Mouse (Mus musculus): ENCODE measurements around the gene Mtmr12.

The Mtmr12 gene

DNA sequence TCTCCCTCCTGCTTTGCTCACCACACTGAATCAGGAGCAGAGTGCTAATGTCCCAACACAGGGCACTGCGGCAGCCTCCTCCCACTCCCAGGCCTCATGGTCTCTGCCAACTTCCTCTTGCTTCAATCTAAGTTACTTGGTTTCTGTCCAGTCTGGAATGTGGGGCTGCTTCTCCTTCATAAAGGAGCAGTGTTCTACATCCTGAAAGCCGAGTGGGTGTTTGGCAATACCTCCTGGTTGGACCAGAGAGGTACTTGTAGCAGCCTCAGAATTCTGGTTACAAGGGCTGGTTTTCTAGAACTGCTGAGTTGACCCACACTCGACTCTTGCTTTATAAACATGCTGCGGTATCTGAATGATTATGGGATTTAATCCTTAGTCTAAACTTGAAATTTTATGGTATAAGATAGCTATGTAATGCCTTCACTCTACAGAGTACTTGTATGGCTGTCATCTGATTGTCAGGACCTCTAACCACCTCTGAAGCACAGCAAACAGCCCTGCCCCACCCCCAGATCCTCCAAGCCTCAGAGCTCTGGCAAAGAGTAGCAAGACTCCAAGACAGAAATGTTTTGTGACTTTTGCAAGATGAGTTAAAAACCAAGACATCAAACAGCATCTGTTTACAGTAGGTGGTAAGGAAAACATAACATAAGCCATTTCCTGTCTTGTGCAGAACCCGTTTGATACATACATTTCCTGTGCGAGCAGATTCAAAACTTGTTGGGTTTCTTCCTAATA lies 80.1 kb downstream of the Mtmr12 start:
- peak; percentile 29 to 42 for DNase-seq

- DNase-seq, result no peak
Observed at GRCm38 (mm10) chr15:12285535-12285809, 80.6 kb downstream of the Mtmr12 start.

GRCm38 (mm10) chr15:12290330-12290729 lies 85.5 kb downstream of the Mtmr12 start:
- DNase-seq, result no peak

GRCm38 (mm10) chr15:12291757-12292156 lies 86.9 kb downstream of the Mtmr12 start:
- no peak for DNase-seq

GRCm38 (mm10) chr15:12296228-12296627 lies 91.4 kb downstream of the Mtmr12 start:
- no peak for DNase-seq

GRCm38 (mm10) chr15:12298231-12298737 lies 93.5 kb downstream of the Mtmr12 start:
- no peak for DNase-seq

DNA sequence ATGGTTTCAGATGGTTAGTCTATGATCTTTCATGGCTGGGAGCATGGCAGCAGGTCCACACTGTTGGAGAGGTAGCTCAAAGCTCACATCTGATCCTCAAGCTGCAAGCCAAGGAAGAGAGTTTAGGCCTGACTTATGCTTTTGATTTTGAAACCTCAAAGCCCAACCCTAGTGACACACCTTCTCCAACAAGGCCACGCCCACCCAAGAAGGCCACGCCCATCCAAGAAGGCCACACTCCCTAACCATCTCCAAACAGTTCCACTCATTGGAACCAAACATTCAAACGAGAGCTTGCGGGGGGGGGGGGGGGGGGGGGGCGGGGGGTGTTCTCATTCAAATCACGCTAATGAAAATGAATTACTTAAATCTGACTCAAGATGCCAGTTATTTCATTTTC lies 96.9 kb downstream of the Mtmr12 start:
- peak in 1 of 2 experiments; percentile 17 for DNase-seq

GRCm38 (mm10) chr15:12306188-12307071 lies 101.6 kb downstream of the Mtmr12 start:
- no peak for DNase-seq

- DNase-seq, result no peak
Observed at GRCm38 (mm10) chr15:12307114-12307513, 102.3 kb downstream of the Mtmr12 start.

DNA sequence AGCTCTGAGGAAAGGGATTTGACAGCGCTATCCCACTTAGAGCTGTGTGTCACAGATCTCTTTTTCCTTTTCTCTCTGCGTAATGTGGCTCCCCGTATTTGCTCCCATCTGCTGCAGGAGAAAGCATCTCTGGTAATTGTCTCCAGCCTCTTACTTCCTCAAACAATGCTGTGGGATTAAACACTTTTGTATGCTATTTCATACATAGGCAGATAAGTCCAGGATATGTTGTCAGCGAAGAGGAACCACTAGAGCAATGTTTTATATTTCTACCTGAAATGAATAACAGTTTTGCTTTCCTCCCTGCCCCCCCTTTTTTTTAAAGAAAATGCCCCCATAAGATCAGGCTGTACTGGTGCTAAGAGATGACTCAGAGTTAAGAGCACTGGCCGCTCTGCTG lies 103.7 kb downstream of the Mtmr12 start:
- DNase-seq, result no peak

DNA sequence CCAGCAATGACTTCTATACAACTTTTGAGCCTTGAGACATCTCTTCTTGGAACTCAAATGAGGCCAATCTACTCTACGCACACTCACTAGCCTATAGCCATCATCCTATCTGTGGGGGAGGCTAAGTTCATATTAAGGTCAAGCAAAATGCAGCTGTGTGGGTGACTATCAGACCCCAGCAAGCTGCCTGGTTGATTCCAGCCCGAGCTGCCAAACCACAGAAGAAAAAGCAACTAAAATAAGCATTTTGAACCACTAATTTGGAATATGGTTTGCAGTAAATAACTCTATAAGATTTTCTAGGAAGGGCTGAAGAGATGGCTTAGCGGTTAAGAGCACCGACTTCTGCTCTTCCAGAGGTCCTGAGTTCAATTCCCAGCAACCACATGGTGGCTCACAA lies 105.8 kb downstream of the Mtmr12 start:
- no peak for DNase-seq

DNA sequence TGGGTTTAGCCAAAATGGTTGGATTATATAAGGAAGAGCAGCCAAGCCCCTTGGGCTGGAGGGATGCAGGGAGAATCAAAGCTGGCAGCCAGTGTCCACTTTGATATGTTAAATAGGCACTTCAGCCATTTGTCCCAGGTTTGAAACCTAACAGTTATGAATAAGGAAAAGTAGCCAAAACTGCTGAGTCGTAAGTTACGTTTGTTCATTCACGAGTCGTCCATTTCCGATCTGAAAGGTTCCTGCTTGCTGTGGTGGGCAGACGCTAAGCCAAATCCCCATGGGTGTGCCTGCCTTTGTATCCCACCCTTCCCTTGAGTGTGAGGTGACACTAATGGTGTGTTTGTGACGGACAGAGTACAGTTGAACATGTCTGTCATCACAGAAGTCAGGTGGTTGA lies 106.6 kb downstream of the Mtmr12 start:
- DNase-seq, result no peak

GRCm38 (mm10) chr15:12313255-12313654 lies 108.4 kb downstream of the Mtmr12 start:
- no peak for DNase-seq

DNA sequence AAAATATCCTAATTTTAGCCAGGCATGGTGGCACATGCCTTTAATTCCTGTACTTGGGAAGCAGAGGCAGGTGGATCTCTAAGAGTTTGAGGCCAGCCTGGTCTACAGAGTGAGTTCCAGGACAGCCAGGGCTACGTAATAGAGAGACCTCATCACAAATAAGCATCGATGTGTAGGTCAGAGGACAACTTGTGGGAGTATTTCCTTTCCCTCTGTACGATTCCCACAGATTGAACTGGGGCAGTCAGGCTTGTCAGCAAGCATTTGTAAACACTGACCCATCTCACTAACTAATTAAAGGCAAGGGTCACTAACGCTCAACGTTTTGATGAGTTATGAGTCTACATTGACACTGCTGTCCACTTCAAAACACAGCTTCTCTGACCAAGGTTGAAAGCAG lies 109.8 kb downstream of the Mtmr12 start:
- no peak for DNase-seq

- DNase-seq, result no peak
Observed at GRCm38 (mm10) chr15:12315996-12316395, 111.2 kb downstream of the Mtmr12 start.

DNA sequence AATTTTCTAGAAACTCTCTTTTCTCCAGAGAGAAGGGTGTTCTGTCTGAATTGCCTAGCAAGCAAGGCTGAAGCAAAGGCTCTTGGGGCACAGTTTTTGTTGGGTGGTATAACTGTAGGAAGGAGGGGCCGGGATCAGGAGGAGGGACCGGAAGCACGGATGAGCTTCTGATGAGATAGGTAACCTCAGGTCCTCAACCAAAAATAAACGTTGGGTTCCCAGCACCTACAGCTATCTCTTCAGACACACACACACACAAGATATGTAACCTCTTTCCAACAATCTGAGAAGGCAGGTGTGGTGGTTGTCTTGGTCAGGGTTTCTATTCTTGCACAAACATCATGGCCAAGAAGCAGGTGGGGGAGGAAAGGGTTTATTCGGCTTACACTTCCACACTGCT lies 112.5 kb downstream of the Mtmr12 start:
- DNase-seq, result no peak

GRCm38 (mm10) chr15:12318451-12318850 lies 113.6 kb downstream of the Mtmr12 start:
- no peak for DNase-seq

DNA sequence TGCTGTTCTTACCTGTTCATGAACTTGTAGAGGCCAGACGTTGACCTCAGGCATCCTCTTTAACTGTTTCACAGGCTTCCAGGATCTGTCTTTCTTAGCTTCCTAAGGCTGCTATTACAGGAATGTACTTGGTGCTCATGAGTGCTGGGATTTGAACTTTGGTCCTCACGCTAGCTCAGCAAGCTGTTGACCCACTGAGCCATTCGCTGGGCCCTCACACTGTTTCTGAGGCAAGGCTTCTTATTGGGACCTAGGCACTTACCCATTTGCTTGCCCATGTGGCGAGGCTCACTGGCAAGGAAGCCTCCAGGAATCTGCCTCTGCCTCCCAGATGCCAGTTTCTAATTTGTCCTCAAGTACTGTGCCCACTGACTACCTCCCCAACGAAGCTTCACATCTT lies 115.1 kb downstream of the Mtmr12 start:
- no peak for DNase-seq

- DNase-seq, result no peak
Observed at GRCm38 (mm10) chr15:12320441-12321090, 115.7 kb downstream of the Mtmr12 start.

GRCm38 (mm10) chr15:12321091-12321787 lies 116.4 kb downstream of the Mtmr12 start, which contains the start of gene Golph3:
Golph3 (plus strand) TSS chr15:12321450.
- DNase-seq, result peak; percentile 93 to 94

DNA sequence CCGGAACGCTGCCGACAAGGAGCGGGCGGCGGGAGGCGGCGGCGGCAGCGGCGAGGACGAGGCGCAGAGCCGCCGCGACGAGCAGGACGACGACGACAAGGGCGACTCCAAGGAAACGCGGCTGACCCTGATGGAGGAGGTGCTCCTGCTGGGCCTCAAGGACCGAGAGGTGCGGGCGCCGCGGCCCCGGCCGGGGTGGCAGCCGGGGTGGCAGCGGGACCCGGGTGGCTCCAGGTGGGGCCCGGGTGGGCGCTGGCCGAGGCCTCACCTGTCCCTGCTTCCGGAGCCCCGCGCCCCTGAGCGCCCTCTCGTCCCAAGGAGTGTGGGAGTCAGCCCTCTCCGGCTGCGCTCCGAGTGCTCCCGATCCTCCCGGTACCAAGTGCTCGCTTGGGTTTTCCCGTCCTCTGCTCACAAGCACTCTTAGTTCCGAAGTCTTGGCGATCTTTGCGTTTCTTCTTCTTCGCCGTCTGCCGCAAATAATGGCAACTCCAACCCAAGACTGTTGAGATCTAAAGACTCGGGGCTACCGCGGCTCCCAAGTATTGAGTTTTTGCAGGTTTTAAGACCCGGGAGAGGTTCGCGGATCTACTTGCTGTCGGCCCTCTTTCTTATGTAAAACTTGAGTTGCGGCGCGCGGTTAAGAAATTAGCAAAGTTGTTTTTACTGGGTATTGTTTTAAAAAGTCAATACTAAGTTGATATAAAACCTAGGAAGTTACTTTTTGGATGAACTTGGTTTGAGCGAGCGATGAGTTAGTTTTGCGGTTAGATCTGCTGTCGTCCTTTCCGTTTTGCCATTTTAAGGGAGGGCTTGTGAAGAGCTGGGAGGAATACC lies 117.2 kb downstream of the Mtmr12 start, which contains the start of gene 1810049J17Rik:
1810049J17Rik (minus strand) TSS at position 112 of the 834 bp plus-strand sequence.
- DNase-seq, result peak; percentile 58 to 67
